Mouse (Mus musculus): Measurements from ENCODE around the gene Gm20388.

GRCm38 (mm10) chr8:120517666-120518410 lies 607.2 kb downstream of the Gm20388 start:
- TF ChIP-seq CTCF (IDR thresholded peaks at IDR 0.05; ENCODE audit: insufficient read depth, low read depth, low read length): no peak
- TF ChIP-seq POLR2A (IDR thresholded peaks at IDR 0.05; ENCODE audit: insufficient read depth, low read depth, low read length): no peak

All from olfactory bulb, adult 2 months (tissue).